Mouse (Mus musculus) hindbrain, embryonic 11.5 days (tissue): Measurements from ENCODE around the gene Fam205a1. TPM values are rescaled to one million over a fixed set of nuclear protein-coding genes. Genes with fewer than 3 reads are reported as not detected.

Experiments
- ATAC-seq: fragments of 200-750 bp; cut with Nextera tagmentation; 2 replicates; pipeline ENCODE4 v1.8.0; 2017; ENCODE audit warnings: mild to moderate bottlenecking, moderate TSS enrichment, moderate library complexity; ENCODE audit not compliant: low FRiP score
- DNase-seq: peaks from one replicate; pipeline ENCODE4 v3.0.0-alpha.2; 2015; ENCODE audit warnings: low spot score
- H3K27ac ChIP-seq: fragments of 300-500 bp; sonication (generic); 2 replicates; pipeline ENCODE4 v1.5.1; 2014; ENCODE audit warnings: mild to moderate bottlenecking, low read depth, low read length
- H3K27me3 ChIP-seq: fragments of 300-500 bp; sonication (generic); 2 replicates; pipeline ENCODE4 v1.6.1; 2014; ENCODE audit warnings: mild to moderate bottlenecking, low read length, moderate library complexity, mixed read lengths; ENCODE audit not compliant: control insufficient read depth, insufficient read depth
- H3K36me3 ChIP-seq: fragments of 300-500 bp; sonication (generic); 2 replicates; pipeline ENCODE4 v1.6.1; 2014; ENCODE audit warnings: mild to moderate bottlenecking, low read length, moderate library complexity, mixed read lengths; ENCODE audit not compliant: control insufficient read depth, insufficient read depth
- H3K4me1 ChIP-seq: fragments of 300-500 bp; sonication (generic); replicated peaks from 2 replicates; pipeline ENCODE4 v1.6.1; 2014; ENCODE audit warnings: low read length, mixed read lengths; ENCODE audit not compliant: control insufficient read depth, insufficient read depth
- H3K4me2 ChIP-seq: fragments of 300-500 bp; sonication (generic); replicated peaks from 2 replicates; pipeline ENCODE4 v1.6.1; 2014; ENCODE audit warnings: mild to moderate bottlenecking, low read depth, low read length
- H3K4me3 ChIP-seq: fragments of 300-500 bp; sonication (generic); 2 replicates; pipeline ENCODE4 v1.5.1; 2014; ENCODE audit warnings: low read depth, low read length
- H3K9ac ChIP-seq: fragments of 300-500 bp; sonication (generic); 2 replicates; pipeline ENCODE4 v1.6.1; 2014; ENCODE audit warnings: low read depth, low read length
- H3K9me3 ChIP-seq: fragments of 300-500 bp; sonication (generic); 2 replicates; pipeline ENCODE4 v1.6.1; 2016; ENCODE audit warnings: low read length; ENCODE audit not compliant: control insufficient read depth
- WGBS: fragments of 180-500 bp; shearing (Covaris S2); extraction: QIAGEN DNeasy Blood & Tissue Kit; methylation state at CpG from one replicate; pipeline ENCODE4 v1.1.7; 2014; 5-methylcytosine and 5-hydroxymethylcytosine counted together
- polyA plus RNA-seq: library from polyadenylated mRNA; unstranded; fragments of >200 nt; fragmentation: Nextera tagmentation; extraction: Ambion mirVana; gene quantifications from 2 replicates; pipeline ENCODE4 v1.2.1, GENCODE M21; 2014

The Fam205a1 gene
- polyA plus RNA-seq, 1 experiment from 2014 or later, result not detected

GRCm38 (mm10) chr4:42880677-42880948 lies 26.9 kb upstream of the Fam205a1 start:
- no peak for DNase-seq
- 43% methylated on average over 1 of the region's 1 CpGs for WGBS

GRCm38 (mm10) chr4:42879829-42880676 lies 26.4 kb upstream of the Fam205a1 start:
- Histone ChIP-seq H3K36me3 (no peaks in the 10 kb centered on the region), H3K9me3 (no peaks in the 10 kb centered on the region), H3K27ac (no peak overlapping the region), H3K9ac (no peak overlapping the region), H3K4me1 (no peaks in the 10 kb centered on the region), H3K4me2 (no peak overlapping the region), H3K27me3 (no peaks in the 10 kb centered on the region), H3K4me3 (no peak overlapping the region)
- 83% methylated on average over 16 of the region's 16 CpGs for WGBS
- ATAC-seq (no peak), DNase-seq (no peak)

More at GRCm38 (mm10) chr4:42880677-42880948, 26.9 kb upstream of the Fam205a1 start:
- Histone ChIP-seq H3K27ac (no peak overlapping the region), H3K9ac (no peak overlapping the region), H3K36me3 (no peaks in the 10 kb centered on the region), H3K4me1 (no peaks in the 10 kb centered on the region), H3K4me2 (no peak overlapping the region), H3K9me3 (no peaks in the 10 kb centered on the region), H3K27me3 (no peaks in the 10 kb centered on the region), H3K4me3 (no peak overlapping the region)
- ATAC-seq, result no peak

GRCm38 (mm10) chr4:42877657-42878056 lies 24.0 kb upstream of the Fam205a1 start:
- H3K27me3 ChIP-seq, result no peaks in the 10 kb centered on the region
- WGBS, result 82% methylated on average over 2 of the region's 2 CpGs
- DNase-seq, result no peak
- no peak overlapping the region for H3K4me2 ChIP-seq
- no peak for ATAC-seq
- H3K9me3 ChIP-seq, result no peaks in the 10 kb centered on the region
- H3K27ac ChIP-seq, result no peak overlapping the region
- H3K36me3 ChIP-seq, result no peaks in the 10 kb centered on the region
- H3K4me3 ChIP-seq, result no peak overlapping the region
- no peak overlapping the region for H3K9ac ChIP-seq
- H3K4me1 ChIP-seq, result no peaks in the 10 kb centered on the region

GRCm38 (mm10) chr4:42876586-42877291 lies 23.1 kb upstream of the Fam205a1 start:
- 41% methylated on average over 5 of the region's 5 CpGs for WGBS
- Histone ChIP-seq H3K4me3 (no peak overlapping the region), H3K9ac (no peak overlapping the region), H3K4me1 (no peaks in the 10 kb centered on the region), H3K9me3 (no peaks in the 10 kb centered on the region), H3K27me3 (no peaks in the 10 kb centered on the region), H3K4me2 (no peak overlapping the region), H3K36me3 (no peaks in the 10 kb centered on the region), H3K27ac (no peak overlapping the region)
- DNase-seq (peak; percentile 84), ATAC-seq (peak; percentile 78)

- ATAC-seq (no peak), DNase-seq (no peak)
- no peak within 1 kb of the TSS for H3K9ac ChIP-seq
- WGBS, result 90% methylated on average over 7 of the region's 7 CpGs
- H3K9me3 ChIP-seq, result no peaks in the 10 kb centered on the region
- H3K4me1 ChIP-seq, result no peaks in the 10 kb centered on the region
- H3K27me3 ChIP-seq, result no peaks in the 10 kb centered on the region
- H3K4me2 ChIP-seq, result no peak within 1 kb of the TSS
- no peaks in the 10 kb centered on the region for H3K36me3 ChIP-seq
- H3K27ac ChIP-seq, result no peak within 1 kb of the TSS
- H3K4me3 ChIP-seq, result no peak within 1 kb of the TSS
Observed at GRCm38 (mm10) chr4:42874134-42874533, 20.4 kb upstream of the Fam205a1 start, which contains the start of gene Fam205c. Gene Fam205c, minus strand, starts transcription at chr4:42874234.

- Histone ChIP-seq H3K36me3 (no peaks in the 10 kb centered on the region), H3K27me3 (no peaks in the 10 kb centered on the region), H3K9me3 (no peaks in the 10 kb centered on the region), H3K27ac (no peak overlapping the region), H3K4me1 (no peaks in the 10 kb centered on the region), H3K4me2 (no peak overlapping the region), H3K9ac (no peak overlapping the region), H3K4me3 (no peak overlapping the region)
- DNase-seq (no peak), ATAC-seq (no peak)
- WGBS, result 85% methylated on average over 16 of the region's 16 CpGs
Observed at GRCm38 (mm10) chr4:42872746-42873435, 19.2 kb upstream of the Fam205a1 start.

GRCm38 (mm10) chr4:42872151-42872550 lies 18.5 kb upstream of the Fam205a1 start:
- no peak overlapping the region for H3K9ac ChIP-seq
- H3K9me3 ChIP-seq, result no peaks in the 10 kb centered on the region
- H3K27me3 ChIP-seq, result no peaks in the 10 kb centered on the region
- no peak overlapping the region for H3K4me2 ChIP-seq
- no peaks in the 10 kb centered on the region for H3K4me1 ChIP-seq
- H3K36me3 ChIP-seq, result no peaks in the 10 kb centered on the region
- no peak for ATAC-seq
- no peak overlapping the region for H3K4me3 ChIP-seq
- WGBS, result 92% methylated on average over 7 of the region's 7 CpGs
- no peak overlapping the region for H3K27ac ChIP-seq
- DNase-seq, result no peak

GRCm38 (mm10) chr4:42870748-42871147 lies 17.1 kb upstream of the Fam205a1 start:
- no peak for ATAC-seq
- 85% methylated on average over 5 of the region's 5 CpGs for WGBS

More at GRCm38 (mm10) chr4:42870748-42871147, 17.1 kb upstream of the Fam205a1 start:
- no peaks in the 10 kb centered on the region for H3K36me3 ChIP-seq
- DNase-seq, result no peak
- no peaks in the 10 kb centered on the region for H3K9me3 ChIP-seq
- no peak overlapping the region for H3K4me3 ChIP-seq
- no peak overlapping the region for H3K27ac ChIP-seq
- H3K4me1 ChIP-seq, result no peaks in the 10 kb centered on the region
- no peak overlapping the region for H3K9ac ChIP-seq
- H3K27me3 ChIP-seq, result no peaks in the 10 kb centered on the region
- H3K4me2 ChIP-seq, result no peak overlapping the region
